23 mouse cellular contexts compared by ENCODE assay signal in genomic region chr17:83768309-83768708, GRCm38 (mm10).
DNase-seq lines count a peak whose midpoint lies in the region; ATAC-seq and TF ChIP-seq lines count a peak whose summit lies in the region.
"Had no signal": no experiment of that assay in that cellular context is flagged by ENCODE, and none has a peak within 500 bp of the region (broad histone marks: within the 10 kb centered on the region; RNA-seq: fewer than 3 reads in every experiment).

No protein-coding gene starts in this region.

- no peak overlapping the region for H3K4me3 ChIP-seq in MEL (ENCODE audit: control insufficient read depth in 1 of 2, insufficient read depth in 1 of 2, low read depth in 2 of 2, low read length in 2 of 2)
- H3K4me3 ChIP-seq in liver, postnatal 0 days (ENCODE audit: low read depth, low read length), result no peak overlapping the region
- no peak overlapping the region for H3K4me3 ChIP-seq in forebrain, embryonic 16.5 days (replicated peaks; ENCODE audit: low read length)
- H3K4me3 ChIP-seq in forebrain, embryonic 11.5 days (ENCODE audit: low read depth, low read length), result no peak overlapping the region
- H3K4me3 ChIP-seq in gastrocnemius, adult 2 months, result no peak overlapping the region
- H3K4me3 ChIP-seq: forebrain, embryonic 13.5 days; hindbrain, embryonic 13.5 days; limb, embryonic 10.5 days; neural tube, embryonic 15.5 days had no signal

- peak; percentile 91 to 92 for TF ChIP-seq EP300 in MEL (IDR thresholded peaks at IDR 0.05; ENCODE audit: low read depth in 1 of 2, low read length in 2 of 2)
- TF ChIP-seq EP300 in liver, postnatal 0 days (IDR thresholded peaks at IDR 0.05; ENCODE audit: low read depth), result peak; percentile 47; the same call in 1 of the 2 replicates

- peak; percentile 40; the same call in 1 of the 2 replicates for ATAC-seq in liver, postnatal 0 days
- no peak for ATAC-seq in forebrain, embryonic 16.5 days
- no peak for ATAC-seq in forebrain, embryonic 11.5 days (replicated peaks; ENCODE audit: low FRiP score)
- ATAC-seq: forebrain, embryonic 13.5 days; inflammation-experienced regulatory T-cells, adult 6 months; midbrain, embryonic 16.5 days had no signal

- no peak for TF ChIP-seq CTCF in MEL (IDR thresholded peaks at IDR 0.05 in 2 of 3, conservative IDR thresholded peaks at IDR 0.05 in 1 of 3; ENCODE audit: control insufficient read depth in 1 of 3, insufficient read depth in 1 of 3, low read depth in 2 of 3, low read length in 3 of 3, poor library complexity in 1 of 3, severe bottlenecking in 1 of 3)
- TF ChIP-seq CTCF in liver, postnatal 0 days (IDR thresholded peaks at IDR 0.05; ENCODE audit: low read depth), result no peak
- no peak for TF ChIP-seq CTCF in gastrocnemius, adult 2 months (IDR thresholded peaks at IDR 0.05)

- H3K4me2 ChIP-seq in liver, postnatal 0 days (ENCODE audit: low read depth, low read length), result no peak overlapping the region
- H3K4me2 ChIP-seq in forebrain, embryonic 16.5 days (ENCODE audit: low read length), result no peak overlapping the region
- H3K4me2 ChIP-seq in forebrain, embryonic 11.5 days (ENCODE audit: low read depth, low read length, severe bottlenecking), result no peak overlapping the region
- H3K4me2 ChIP-seq: forebrain, embryonic 13.5 days; heart, embryonic 11.5 days; hindbrain, embryonic 13.5 days; neural tube, embryonic 15.5 days had no signal

- peak overlapping the region; percentile 76 for H3K27ac ChIP-seq in MEL (ENCODE audit: control insufficient read depth, low read depth, low read length)
- H3K27ac ChIP-seq in liver, postnatal 0 days (ENCODE audit: low read depth), result no peak overlapping the region
- H3K27ac ChIP-seq in forebrain, embryonic 16.5 days (ENCODE audit: low read length), result no peak overlapping the region
- no peak overlapping the region for H3K27ac ChIP-seq in forebrain, embryonic 11.5 days (ENCODE audit: low read depth, low read length)
- no peak overlapping the region for H3K27ac ChIP-seq in gastrocnemius, adult 2 months
- H3K27ac ChIP-seq: forebrain, embryonic 13.5 days; hindbrain, embryonic 13.5 days; limb, embryonic 10.5 days; macrophage; neural tube, embryonic 15.5 days had no signal

- H3K27me3 ChIP-seq in MEL (ENCODE audit: control insufficient read depth in 1 of 2, insufficient read depth in 2 of 2, low read length in 2 of 2), result no peaks in the 10 kb centered on the region
- no peaks in the 10 kb centered on the region for H3K27me3 ChIP-seq in liver, postnatal 0 days (ENCODE audit: insufficient read depth, low read length)
- H3K27me3 ChIP-seq in forebrain, embryonic 16.5 days (replicated peaks; ENCODE audit: control insufficient read depth, insufficient read depth, low read length), result no peaks in the 10 kb centered on the region
- H3K27me3 ChIP-seq in forebrain, embryonic 11.5 days (ENCODE audit: control insufficient read depth, insufficient read depth, low read length), result no peaks in the 10 kb centered on the region
- H3K27me3 ChIP-seq: forebrain, embryonic 13.5 days; hindbrain, embryonic 13.5 days; neural tube, embryonic 15.5 days had no signal

- peak overlapping the region; percentile 25; the same call in 1 of the 2 replicates for H3K9ac ChIP-seq in MEL (ENCODE audit: control insufficient read depth, low read depth, low read length, poor library complexity, severe bottlenecking)
- no peak overlapping the region for H3K9ac ChIP-seq in liver, postnatal 0 days (replicated peaks)
- no peak overlapping the region for H3K9ac ChIP-seq in forebrain, embryonic 16.5 days (replicated peaks; ENCODE audit: low read depth, low read length)
- H3K9ac ChIP-seq in forebrain, embryonic 11.5 days (ENCODE audit: low read length), result no peak overlapping the region
- H3K9ac ChIP-seq: forebrain, embryonic 13.5 days; hindbrain, embryonic 13.5 days; neural tube, embryonic 15.5 days had no signal

- H3K79me2 ChIP-seq in MEL (ENCODE audit: control insufficient read depth, insufficient read depth, low read length, poor library complexity), result no peaks in the 10 kb centered on the region

- WGBS in liver, postnatal 0 days (ENCODE audit: insufficient replicate concordance), result 36% methylated on average over 10 of the region's 10 CpGs
- WGBS in forebrain, embryonic 16.5 days, result 95% methylated on average over 10 of the region's 10 CpGs
- WGBS in forebrain, embryonic 11.5 days, result 89% methylated on average over 10 of the region's 10 CpGs

- peak in 1 of 2 experiments; percentile 37; a peak in 1 of 4 replicates for TF ChIP-seq POLR2A in MEL (IDR thresholded peaks at IDR 0.05; ENCODE audit: control insufficient read depth in 1 of 2, insufficient read depth in 1 of 2, low read depth in 1 of 2, low read length in 2 of 2, poor library complexity in 1 of 2)

- intact Hi-C loops in gastrocnemius, adult 2 months (cut with DNase I), result no loop called here

- H3K36me3 ChIP-seq in MEL (ENCODE audit: control insufficient read depth in 1 of 2, insufficient read depth in 2 of 2, low read length in 2 of 2), result peaks cover 0 to 13% of the 10 kb centered on the region in 2 experiments; a peak in 2 of 4 replicates
- H3K36me3 ChIP-seq in liver, postnatal 0 days (replicated peaks; ENCODE audit: insufficient read depth, low read length), result peaks cover 35% of the 10 kb centered on the region
- H3K36me3 ChIP-seq in forebrain, embryonic 16.5 days (ENCODE audit: control insufficient read depth, insufficient read depth), result peaks cover 1% of the 10 kb centered on the region; the same call in 1 of the 2 replicates
- no peaks in the 10 kb centered on the region for H3K36me3 ChIP-seq in forebrain, embryonic 11.5 days (ENCODE audit: control insufficient read depth, insufficient read depth, low read length)

- no peaks in the 10 kb centered on the region for H3K9me3 ChIP-seq in MEL (replicated peaks; ENCODE audit: insufficient read depth, low read length)
- H3K9me3 ChIP-seq in liver, postnatal 0 days (ENCODE audit: low read length), result no peaks in the 10 kb centered on the region
- H3K9me3 ChIP-seq in forebrain, embryonic 16.5 days (ENCODE audit: control insufficient read depth, low read length), result no peaks in the 10 kb centered on the region
- no peaks in the 10 kb centered on the region for H3K9me3 ChIP-seq in forebrain, embryonic 11.5 days (ENCODE audit: control insufficient read depth, low read length)
- H3K9me3 ChIP-seq: forebrain, embryonic 13.5 days; hindbrain, embryonic 13.5 days; limb, embryonic 10.5 days; neural tube, embryonic 15.5 days had no signal

- H3K4me1 ChIP-seq in MEL (ENCODE audit: control insufficient read depth in 1 of 2, insufficient read depth in 2 of 2, low read length in 2 of 2), result peaks cover 3 to 6% of the 10 kb centered on the region in 2 experiments; a peak in 3 of 4 replicates
- no peaks in the 10 kb centered on the region for H3K4me1 ChIP-seq in liver, postnatal 0 days (ENCODE audit: insufficient read depth)
- H3K4me1 ChIP-seq in forebrain, embryonic 16.5 days (replicated peaks; ENCODE audit: control insufficient read depth, insufficient read depth, low read length), result peaks cover 13% of the 10 kb centered on the region
- peaks cover 3% of the 10 kb centered on the region; the same call in 1 of the 2 replicates for H3K4me1 ChIP-seq in forebrain, embryonic 11.5 days (replicated peaks; ENCODE audit: control insufficient read depth, insufficient read depth, low read length)

- DNase-seq in 416B (ENCODE audit: low read depth) (peak; percentile 88), MEL (ENCODE audit: low read depth, low spot score) (peak; percentile 84), liver (peak; percentile 63)
- DNase-seq in liver, postnatal 0 days, result no peak
- no peak for DNase-seq in forebrain, embryonic 11.5 days (ENCODE audit: low spot score)
- DNase-seq in gastrocnemius, adult 2 months, result no peak
- DNase-seq in urinary bladder, postnatal 4 days (ENCODE audit: low spot score in 2 of 2), result no peak
- DNase-seq: adrenal gland, postnatal 14 days; cerebellum, adult 8-10 months; heart, postnatal 10 days; kidney, adult 2 months; kidney, postnatal 36 days; lung, adult 18-20 months; spleen, adult 18-20 months had no signal

- TF ChIP-seq RAD21 in MEL (IDR thresholded peaks at IDR 0.05; ENCODE audit: low read depth, low read length), result no peak

TF ChIP-seq in MEL, 35 proteins besides CTCF, POLR2A, EP300 and RAD21:
- TF ChIP-seq ETS1 (IDR thresholded peaks at IDR 0.05; ENCODE audit: low read depth, low read length) (peak; percentile 75), TCF12 (IDR thresholded peaks at IDR 0.05; ENCODE audit: low read depth, low read length) (peak; percentile 93), TBP (IDR thresholded peaks at IDR 0.05; ENCODE audit: low read depth, low read length) (peak; percentile 60; the same call in 1 of the 2 replicates), BHLHE40 (IDR thresholded peaks at IDR 0.05; ENCODE audit: borderline replicate concordance, low read depth, low read length) (peak; percentile 70), USF1 (IDR thresholded peaks at IDR 0.05; ENCODE audit: low read depth, low read length) (no peak; the same call in 1 of the 2 replicates), GATA1 (IDR thresholded peaks at IDR 0.05; ENCODE audit: low read depth, low read length) (peak; percentile 92), ELF1 (IDR thresholded peaks at IDR 0.05; ENCODE audit: low read depth, low read length) (peak; percentile 28; the same call in 1 of the 2 replicates), MYB (IDR thresholded peaks at IDR 0.05; ENCODE audit: low read depth, low read length) (0 out of 2 replicates have a peak, but pooled peaks have one; percentile 18), SIN3A (IDR thresholded peaks at IDR 0.05; ENCODE audit: low read length) (peak; percentile 82), RCOR1 (IDR thresholded peaks at IDR 0.05; ENCODE audit: low read depth, low read length) (0 out of 2 replicates have a peak, but pooled peaks have one; percentile 64), TAL1 (IDR thresholded peaks at IDR 0.05; ENCODE audit: low read length) (peak; percentile 59), POLR2AphosphoS2 (IDR thresholded peaks at IDR 0.05; ENCODE audit: low read length) (no peak), MYC (IDR thresholded peaks at IDR 0.05; ENCODE audit: low read depth, low read length) (peak; percentile 96), CHD2 (IDR thresholded peaks at IDR 0.05; ENCODE audit: low read length) (no peak), E2F4 (IDR thresholded peaks at IDR 0.05; ENCODE audit: borderline replicate concordance, low read depth, low read length) (no peak), HCFC1 (IDR thresholded peaks at IDR 0.05; ENCODE audit: low read depth, low read length) (0 out of 2 replicates have a peak, but pooled peaks have one; percentile 24), MXI1 (IDR thresholded peaks at IDR 0.05; ENCODE audit: low read depth, low read length) (peak; percentile 98), NELFE (IDR thresholded peaks at IDR 0.05; ENCODE audit: low read depth, low read length) (no peak), MAX (IDR thresholded peaks at IDR 0.05; ENCODE audit: low read length) (peak; percentile 96), MAFK (IDR thresholded peaks at IDR 0.05; ENCODE audit: borderline replicate concordance, low read depth, low read length) (peak; percentile 45; the same call in 1 of the 2 replicates)

Comparison
In these comparisons a context has a peak if more than half of its experiments do, and no peak if none do; other contexts are left out.
1. DNase-seq: peak in 416B (single experiment), MEL (single experiment) and liver (single experiment); none in liver, postnatal 0 days (single experiment), forebrain, embryonic 11.5 days (single experiment), gastrocnemius, adult 2 months (single experiment) and urinary bladder, postnatal 4 days (0 of 2).